31 mouse cellular contexts compared by ENCODE assay signal in the genomic region with DNA sequence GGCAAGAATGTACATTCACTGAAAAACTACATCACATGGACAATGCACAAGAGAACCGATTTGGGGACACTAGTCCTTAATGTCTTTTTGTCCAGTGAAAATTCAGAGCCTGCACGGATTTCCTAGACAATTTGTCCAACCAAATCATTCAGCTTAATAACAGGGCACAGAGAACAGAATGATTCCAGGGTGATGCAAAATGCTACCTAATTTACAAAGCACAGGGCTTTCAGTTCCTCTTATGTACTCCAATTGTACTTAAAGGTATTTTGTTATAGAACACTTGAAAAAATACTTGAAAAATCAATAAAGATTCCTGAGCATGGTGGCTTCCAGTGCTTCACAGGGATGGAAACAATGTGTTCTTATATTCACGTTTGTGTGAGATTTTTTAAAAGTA.
"Had no signal": no experiment of that assay in that cellular context is flagged by ENCODE, and none has a peak within 500 bp of the region (broad histone marks: within the 10 kb centered on the region; RNA-seq: fewer than 3 reads in every experiment).

No protein-coding gene starts in this region.

- H3K27me3 ChIP-seq: heart, embryonic 12.5 days; heart, embryonic 13.5 days; heart, embryonic 15.5 days; hindbrain, embryonic 12.5 days; hindbrain, embryonic 13.5 days; hindbrain, embryonic 15.5 days; intestine, embryonic 15.5 days; kidney, embryonic 15.5 days had no signal

- H3K9me3 ChIP-seq: heart, embryonic 10.5 days; heart, embryonic 13.5 days; heart, embryonic 15.5 days; hindbrain, embryonic 10.5 days; hindbrain, embryonic 12.5 days; hindbrain, embryonic 13.5 days; hindbrain, embryonic 15.5 days; intestine, embryonic 15.5 days; kidney, embryonic 15.5 days had no signal

- H3K27ac ChIP-seq: heart, embryonic 10.5 days; heart, embryonic 13.5 days; heart, embryonic 15.5 days; hindbrain, embryonic 10.5 days; hindbrain, embryonic 12.5 days; hindbrain, embryonic 13.5 days; hindbrain, embryonic 14.5 days; hindbrain, embryonic 15.5 days; hindbrain, postnatal 0 days; intestine, embryonic 15.5 days; kidney, embryonic 15.5 days; kidney, postnatal 0 days; layer of hippocampus, adult 2 months had no signal

- H3K4me2 ChIP-seq: heart, embryonic 11.5 days; heart, embryonic 12.5 days; heart, embryonic 13.5 days; heart, embryonic 15.5 days; hindbrain, embryonic 12.5 days; hindbrain, embryonic 13.5 days; hindbrain, embryonic 14.5 days; hindbrain, embryonic 15.5 days; intestine, embryonic 15.5 days; kidney, embryonic 15.5 days had no signal

- DNase-seq: heart, postnatal 10 days; heart, postnatal 14 days; heart, postnatal 36 days; heart, postnatal 4 days; kidney, adult 11 months; kidney, adult 18-20 months; kidney, adult 2 months; kidney, adult 8-10 months; kidney, adult 9 months; kidney, postnatal 10 days; kidney, postnatal 14 days; kidney, postnatal 25 days; kidney, postnatal 36 days; kidney, postnatal 4 days; layer of hippocampus, adult 9-11 months; layer of hippocampus, postnatal 36 days had no signal

- H3K9ac ChIP-seq: heart, embryonic 12.5 days; heart, embryonic 13.5 days; heart, embryonic 15.5 days; hindbrain, embryonic 12.5 days; hindbrain, embryonic 13.5 days; hindbrain, embryonic 14.5 days; hindbrain, embryonic 15.5 days; intestine, embryonic 15.5 days; kidney, embryonic 15.5 days had no signal

- H3K4me3 ChIP-seq: heart, embryonic 10.5 days; heart, embryonic 12.5 days; heart, embryonic 13.5 days; heart, embryonic 15.5 days; hindbrain, embryonic 10.5 days; hindbrain, embryonic 12.5 days; hindbrain, embryonic 13.5 days; hindbrain, embryonic 15.5 days; intestine, embryonic 15.5 days; kidney, embryonic 15.5 days; layer of hippocampus, adult 2 months had no signal

- H3K4me1 ChIP-seq: heart, embryonic 12.5 days; heart, embryonic 13.5 days; heart, embryonic 15.5 days; hindbrain, embryonic 10.5 days; intestine, embryonic 15.5 days had no signal

- H3K36me3 ChIP-seq: heart, embryonic 10.5 days; heart, embryonic 12.5 days; heart, embryonic 13.5 days; heart, embryonic 15.5 days; hindbrain, embryonic 10.5 days; hindbrain, embryonic 12.5 days; hindbrain, embryonic 13.5 days; hindbrain, embryonic 15.5 days; intestine, embryonic 15.5 days; kidney, embryonic 15.5 days had no signal
